Mouse (Mus musculus) cerebellum, adult 8-10 months (tissue): ENCODE measurements around the gene Pnmal1.
A peak's percentile ranks its signal among the peaks of the same experiment; 100 is the strongest.

Experiments
- DNase-seq: peaks from one replicate; pipeline ENCODE4 v3.0.0; 2022

The Pnmal1 gene

DNA sequence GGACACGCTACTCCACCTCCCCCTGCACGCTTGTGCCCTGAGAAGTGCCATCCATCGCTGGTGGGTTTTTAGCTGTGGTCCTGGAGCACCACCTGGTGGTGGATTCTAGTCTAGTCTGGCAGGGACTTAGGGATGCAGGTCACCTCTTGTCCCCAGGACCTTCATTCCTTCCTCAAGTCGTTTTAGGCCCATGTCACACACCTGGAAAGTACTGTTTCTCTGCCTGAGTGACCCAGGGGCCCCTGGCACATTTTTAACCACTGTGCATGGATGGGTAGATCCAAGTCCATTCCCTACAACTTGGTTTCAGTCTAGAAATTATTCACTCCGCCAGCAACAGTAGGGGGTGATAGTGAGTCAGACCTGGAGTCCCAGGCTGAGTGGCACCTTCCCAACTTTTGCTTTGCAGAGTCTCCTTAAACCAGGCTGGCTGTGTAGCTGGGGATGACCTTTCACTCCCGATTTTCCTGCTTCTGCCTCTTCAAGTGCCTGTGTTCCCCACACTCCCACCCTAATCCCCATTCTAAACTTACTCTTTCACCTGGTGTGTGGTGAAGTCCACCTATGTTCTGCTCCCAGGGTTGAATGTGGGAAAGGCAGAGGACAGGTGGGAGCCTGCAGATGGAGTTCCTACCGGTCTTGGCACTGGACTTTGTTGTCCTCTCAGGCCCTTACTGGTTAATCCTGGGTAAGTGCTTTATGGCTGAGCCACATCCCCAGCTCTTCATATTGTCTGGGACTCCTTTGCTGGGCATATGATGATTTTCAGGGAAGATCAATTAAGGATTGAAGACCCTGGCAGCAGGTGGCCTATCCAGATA lies 43.1 kb downstream of the Pnmal1 start:
- peak; percentile 90 for DNase-seq

GRCm38 (mm10) chr7:17003230-17003960 lies 43.9 kb downstream of the Pnmal1 start:
- DNase-seq, result peak; percentile 77

DNA sequence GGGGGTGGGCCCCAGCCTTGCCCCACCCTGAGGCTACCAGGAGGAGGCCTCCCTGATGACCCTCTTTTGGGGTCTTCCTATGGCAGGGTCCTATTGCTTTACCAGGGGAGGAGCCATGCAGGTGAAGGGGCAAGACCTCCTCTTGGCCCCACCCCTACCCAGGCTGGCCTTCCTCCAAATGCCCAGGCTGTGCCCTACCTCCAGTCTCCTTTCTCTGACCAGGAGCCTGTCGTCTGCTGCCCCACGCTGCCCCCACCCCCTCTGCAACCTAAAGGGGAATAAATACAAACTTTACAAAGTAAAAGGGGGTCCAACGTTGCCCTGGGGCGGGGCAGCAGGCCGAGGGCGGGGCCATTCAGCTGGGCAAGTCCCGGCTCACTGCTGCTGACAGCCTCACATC lies 45.2 kb downstream of the Pnmal1 start:
- DNase-seq, result peak; percentile 48

GRCm38 (mm10) chr7:17007300-17007699 lies 47.8 kb downstream of the Pnmal1 start:
- DNase-seq, result no peak

DNA sequence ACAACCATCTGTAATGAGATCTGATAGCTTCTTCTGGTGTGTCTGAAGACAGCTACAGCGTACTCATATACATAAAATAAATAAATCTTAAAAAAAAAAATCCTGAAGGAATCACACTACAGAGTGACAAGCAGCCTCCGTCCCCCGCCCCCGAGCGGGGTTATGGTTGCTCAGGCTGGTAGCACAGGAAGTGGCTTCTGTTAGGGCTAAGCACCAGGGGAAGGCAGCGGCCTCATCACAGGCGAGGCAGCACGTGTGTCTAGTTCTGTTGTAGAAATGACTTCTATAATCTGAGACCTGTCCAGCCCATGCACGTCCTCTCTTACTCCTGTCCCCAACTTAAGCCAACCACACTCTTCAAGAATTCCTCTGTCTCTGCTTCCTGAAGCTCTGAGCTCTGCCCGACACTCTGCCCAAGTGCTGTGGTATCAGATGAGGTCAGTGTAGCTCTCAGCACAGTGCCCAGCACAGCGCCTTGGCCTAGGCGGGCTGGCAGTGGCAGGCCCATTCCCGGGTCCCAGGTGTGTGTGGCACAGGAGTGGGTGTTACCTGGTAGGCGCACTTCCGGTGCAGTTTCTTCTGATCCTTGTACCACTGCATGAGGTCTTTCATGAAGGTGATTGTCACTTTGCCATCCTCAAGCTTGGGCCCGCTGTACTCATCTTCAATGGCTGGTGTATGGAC lies 50.0 kb downstream of the Pnmal1 start:
- no peak for DNase-seq

DNA sequence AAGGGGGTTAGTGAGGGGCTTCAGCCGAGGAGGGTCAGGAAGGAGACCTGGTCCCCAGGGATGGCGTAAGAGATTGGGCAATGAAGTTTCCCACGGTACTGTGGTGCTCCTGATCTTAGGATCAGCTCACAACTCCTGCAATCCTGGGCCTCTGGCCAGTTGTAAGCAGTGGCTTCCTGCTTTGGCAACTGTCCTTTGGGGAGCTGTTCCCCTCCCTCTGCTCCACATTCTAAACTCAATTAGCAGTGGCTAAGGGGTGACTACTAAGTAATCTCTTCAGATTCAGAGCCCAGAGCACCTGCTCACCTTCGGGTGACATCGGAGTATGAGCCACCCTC lies 50.5 kb downstream of the Pnmal1 start:
- DNase-seq, result no peak

DNA sequence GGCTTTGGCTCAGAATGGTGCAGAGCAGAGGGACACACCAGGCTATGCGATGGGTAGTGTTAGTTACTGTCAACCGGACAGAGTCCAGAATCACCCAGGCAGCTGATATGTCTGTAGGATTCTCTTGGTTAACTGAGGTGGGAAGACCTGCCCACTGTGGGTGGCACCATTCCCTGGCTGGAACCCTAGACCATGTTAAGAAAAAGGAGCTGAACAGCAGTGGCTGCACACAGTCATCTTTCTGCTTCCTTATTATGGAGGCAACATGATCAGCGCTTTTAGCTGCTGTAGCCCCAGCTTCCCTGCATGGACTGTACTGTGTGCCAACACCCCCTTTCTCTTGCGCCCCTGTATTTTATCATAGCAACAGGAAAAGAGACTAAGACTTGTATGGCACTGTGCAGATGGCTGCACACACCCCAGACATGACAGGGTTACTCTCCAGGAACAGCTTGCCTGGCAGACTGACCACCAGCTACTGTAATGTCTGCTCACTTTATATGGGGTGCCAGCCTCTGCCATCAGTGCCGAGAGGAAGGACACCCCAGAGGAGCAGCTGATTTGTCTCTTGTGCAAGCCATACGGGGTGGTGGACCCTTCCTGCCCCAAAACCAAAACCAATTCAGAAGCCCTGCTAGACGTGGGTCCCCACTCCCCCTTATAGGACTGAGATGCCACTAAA lies 52.6 kb downstream of the Pnmal1 start:
- DNase-seq, result peak; percentile 58
